Mouse (Mus musculus): ENCODE measurements around the gene Myocd. TPM values are rescaled to one million over a fixed set of nuclear protein-coding genes. Genes with fewer than 3 reads are reported as not detected.

The Myocd gene
- polyA plus RNA-seq, 1 experiment from 2014 or later: not detected

DNA sequence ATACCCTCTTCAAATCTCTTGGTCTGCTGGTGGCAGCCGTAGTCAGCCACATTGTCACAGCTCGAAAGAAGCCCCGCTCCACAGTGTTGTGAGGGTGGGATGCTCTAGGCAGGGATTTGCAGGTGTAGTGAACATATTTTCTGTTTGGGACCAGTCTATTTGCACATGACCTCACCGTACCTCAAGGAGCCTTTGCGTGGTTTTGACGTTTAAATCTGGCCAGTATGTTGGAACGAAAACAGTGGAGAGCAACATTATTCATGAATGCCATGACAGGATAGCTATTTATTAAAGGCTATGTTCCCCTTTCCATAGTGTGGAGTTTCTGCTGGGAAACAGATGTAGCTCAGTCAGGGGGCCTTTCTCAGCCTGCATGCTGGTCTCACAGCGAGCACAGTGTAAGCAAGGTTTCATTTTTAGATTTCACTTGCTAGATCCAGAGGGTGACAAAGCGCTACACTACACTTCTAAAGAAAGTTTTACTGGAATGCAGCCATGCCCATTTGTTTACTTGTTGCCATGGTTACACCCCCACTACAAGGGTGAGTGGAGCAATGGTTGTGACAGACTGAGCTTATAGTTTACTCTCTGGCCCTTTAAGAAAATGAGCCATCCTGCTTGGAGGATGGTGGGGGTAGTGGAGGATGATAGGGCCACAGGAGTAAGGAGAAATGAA is 54.7 kb downstream of the Myocd start:
- POLR2A ChIA-PET: no interaction called here

DNA sequence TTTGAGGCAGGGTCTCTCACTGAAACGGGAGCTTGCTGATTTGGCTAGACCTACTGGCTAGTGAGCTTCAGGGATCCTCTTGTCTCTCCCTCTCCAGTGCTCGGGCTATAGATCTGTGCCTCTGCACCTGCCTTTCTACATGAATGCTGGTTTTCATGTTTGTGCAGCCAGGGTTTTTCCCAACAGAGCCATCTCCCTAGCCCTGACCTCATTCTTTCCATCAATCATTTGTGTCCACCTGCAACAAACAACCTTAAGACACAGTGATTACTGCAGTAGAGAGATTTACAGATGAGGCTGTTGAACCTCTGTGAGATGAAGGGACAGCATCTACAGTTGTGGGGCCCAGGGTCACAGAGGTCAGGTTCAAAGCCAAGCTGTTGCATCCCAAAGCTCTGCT is 56.0 kb downstream of the Myocd start:
- ATAC-seq (no peak), DNase-seq (ENCODE audit: low read depth, low spot score) (no peak)
- TF ChIP-seq CTCF (IDR thresholded peaks at IDR 0.05): no peak
- H3K27me3 ChIP-seq: peaks cover 4% of the 10 kb centered on the region
- CTCF ChIA-PET: interaction anchor here (1.0 kb wide), 1 partner anchor 17 kb away, joined by 3 read pairs; no protein-coding TSS in a partner anchor
- in situ Hi-C loops (cut with MboI; ENCODE audit: low pct_unique_long_range_greater_than_20kb): no loop called here
- POLR2A ChIA-PET: no interaction called here

More for the DNA sequence above, 54.7 kb downstream of the Myocd start:
- in situ Hi-C loops (cut with MboI; ENCODE audit: low pct_unique_long_range_greater_than_20kb): no loop called here
- DNase-seq (ENCODE audit: low read depth, low spot score) (peak; percentile 28), ATAC-seq (peak; percentile 72)
- peaks cover 4% of the 10 kb centered on the region for H3K27me3 ChIP-seq
- TF ChIP-seq CTCF (IDR thresholded peaks at IDR 0.05): no peak
- CTCF ChIA-PET: no interaction called here

DNA sequence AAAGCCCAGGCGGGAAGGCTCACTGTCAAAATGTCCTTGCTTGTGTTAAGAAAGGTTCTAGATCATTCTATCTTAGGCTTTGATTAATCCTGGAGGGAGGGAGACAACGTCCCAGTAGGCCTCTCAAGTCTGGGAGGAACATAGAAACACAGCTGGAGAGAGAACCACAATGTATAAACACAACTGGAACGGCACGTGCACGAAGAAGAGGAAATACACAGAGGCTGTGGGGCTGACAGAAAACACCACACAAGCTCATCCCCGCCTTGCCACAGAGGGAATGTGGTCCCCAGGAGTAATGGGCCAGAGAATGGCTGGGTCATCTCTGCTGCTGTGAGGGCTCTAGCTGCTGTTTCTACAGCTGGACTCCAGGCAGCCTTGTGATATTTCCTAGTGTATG is 58.1 kb downstream of the Myocd start:
- in situ Hi-C loops (cut with MboI; ENCODE audit: low pct_unique_long_range_greater_than_20kb): no loop called here
- CTCF ChIA-PET: interaction anchor here (0.5 to 1.4 kb wide), 3 partner anchors 14 to 1754 kb away, joined by 3 to 5 read pairs (median 3); no protein-coding TSS in a partner anchor
- no peak for DNase-seq (ENCODE audit: low read depth, low spot score)

DNA sequence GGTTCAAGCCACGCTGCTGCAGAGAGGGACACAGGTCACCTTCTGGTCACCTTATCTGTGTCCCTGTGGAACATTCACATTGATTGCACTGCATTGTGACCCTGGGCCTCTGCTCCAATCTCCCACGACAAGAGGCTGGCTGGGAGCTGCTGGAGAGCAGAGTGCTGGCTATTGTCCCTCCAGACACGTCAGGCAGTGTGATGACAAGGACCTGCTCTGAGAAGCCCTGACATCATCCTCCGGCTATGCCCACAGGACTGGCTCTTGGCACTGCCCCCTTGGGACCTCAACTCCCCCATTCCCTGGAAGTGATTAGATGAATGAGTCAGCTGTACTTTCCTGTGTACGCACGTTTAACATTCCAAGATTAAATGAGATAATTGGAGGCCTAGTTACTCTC is 60.3 kb downstream of the Myocd start:
- ATAC-seq (peak; percentile 65), DNase-seq (ENCODE audit: low read depth, low spot score) (no peak)
- H3K27me3 ChIP-seq: peaks cover 9% of the 10 kb centered on the region
- CTCF ChIA-PET: no interaction called here
- no peak for TF ChIP-seq CTCF (IDR thresholded peaks at IDR 0.05)
- POLR2A ChIA-PET: no interaction called here
- in situ Hi-C loops (cut with MboI; ENCODE audit: low pct_unique_long_range_greater_than_20kb): no loop called here

More for the DNA sequence above, 58.1 kb downstream of the Myocd start:
- POLR2A ChIA-PET: no interaction called here
- no peak for ATAC-seq
- peaks cover 4% of the 10 kb centered on the region for H3K27me3 ChIP-seq
- no peak for TF ChIP-seq CTCF (IDR thresholded peaks at IDR 0.05)

DNA sequence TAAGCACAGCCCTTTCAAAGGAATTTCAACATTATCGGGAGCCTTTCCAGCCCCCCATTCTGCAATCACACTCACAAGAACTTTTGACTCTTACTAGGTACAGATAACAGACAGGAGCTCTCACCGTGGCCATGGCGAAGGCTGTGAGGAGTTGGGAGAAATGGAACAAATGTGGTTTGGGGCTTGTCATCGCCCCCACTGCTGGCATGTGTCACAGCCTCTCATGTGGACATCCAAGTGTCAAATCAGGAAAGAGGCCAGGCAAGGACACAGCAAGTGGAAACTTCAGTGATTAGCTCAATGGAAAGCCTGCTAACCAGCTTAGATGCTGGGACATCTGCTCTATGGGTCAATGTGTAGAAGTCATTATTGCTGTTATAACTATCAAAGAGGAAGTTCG is 64.5 kb downstream of the Myocd start:
- no peak for TF ChIP-seq CTCF (IDR thresholded peaks at IDR 0.05)
- POLR2A ChIA-PET: no interaction called here
- in situ Hi-C loops (cut with MboI; ENCODE audit: low pct_unique_long_range_greater_than_20kb): no loop called here
- peaks cover 12% of the 10 kb centered on the region for H3K27me3 ChIP-seq
- ATAC-seq: no peak
- CTCF ChIA-PET: no interaction called here
- DNase-seq (ENCODE audit: low read depth, low spot score): no peak

DNA sequence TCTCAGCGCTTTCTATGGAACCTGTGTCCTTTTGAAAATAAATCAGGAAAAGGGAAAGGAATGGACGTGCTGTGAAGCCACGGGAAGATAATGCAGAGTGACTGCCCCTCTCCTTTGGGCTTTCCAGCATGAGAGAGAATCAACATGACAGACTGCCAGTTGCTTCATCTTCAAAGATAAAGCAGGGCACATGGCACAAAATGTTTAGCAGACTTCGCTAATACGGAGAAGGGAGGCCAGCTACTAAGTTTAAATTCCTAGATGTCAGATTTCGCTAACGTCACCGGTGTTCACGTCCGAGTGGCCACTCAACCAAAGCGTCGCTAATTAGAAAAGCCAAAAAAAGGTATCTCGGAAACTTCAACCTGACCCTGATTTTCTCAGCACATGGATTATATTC is 65.1 kb downstream of the Myocd start:
- DNase-seq (ENCODE audit: low read depth, low spot score) (no peak), ATAC-seq (no peak)
- ChIA-PET POLR2A (no interaction called here), CTCF (no interaction called here)
- TF ChIP-seq CTCF (IDR thresholded peaks at IDR 0.05): no peak
- in situ Hi-C loops (cut with MboI; ENCODE audit: low pct_unique_long_range_greater_than_20kb): loop anchor here (5.0 kb wide), 1 partner anchor 53 kb away; no protein-coding TSS in a partner anchor
- H3K27me3 ChIP-seq: peaks cover 13% of the 10 kb centered on the region

DNA sequence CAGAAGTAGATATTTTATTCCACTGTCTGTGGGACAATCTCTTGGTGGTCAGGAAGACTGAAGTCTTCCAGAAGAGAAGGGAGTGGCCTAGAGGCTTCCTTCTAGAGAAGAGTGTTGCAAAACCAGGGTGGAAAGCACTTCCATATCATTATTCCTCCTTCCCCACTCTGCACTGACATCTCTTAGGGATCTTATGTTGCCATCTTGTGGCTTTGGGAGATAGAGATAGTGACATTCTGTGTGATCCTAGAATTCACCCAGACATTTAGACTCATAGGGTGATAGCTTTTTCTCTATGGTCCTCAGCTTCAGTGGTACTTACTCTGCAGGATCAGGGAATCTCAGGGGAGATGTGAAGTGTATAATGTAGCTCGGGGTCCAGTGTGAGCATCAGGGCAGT is 66.8 kb downstream of the Myocd start:
- in situ Hi-C loops (cut with MboI; ENCODE audit: low pct_unique_long_range_greater_than_20kb): loop anchor here (5.0 kb wide), 1 partner anchor 54 kb away; no protein-coding TSS in a partner anchor
- ATAC-seq: no peak
- H3K27me3 ChIP-seq: peaks cover 24% of the 10 kb centered on the region
- TF ChIP-seq CTCF (IDR thresholded peaks at IDR 0.05): no peak
- POLR2A ChIA-PET: no interaction called here
- DNase-seq (ENCODE audit: low read depth, low spot score): no peak
- CTCF ChIA-PET: no interaction called here

DNA sequence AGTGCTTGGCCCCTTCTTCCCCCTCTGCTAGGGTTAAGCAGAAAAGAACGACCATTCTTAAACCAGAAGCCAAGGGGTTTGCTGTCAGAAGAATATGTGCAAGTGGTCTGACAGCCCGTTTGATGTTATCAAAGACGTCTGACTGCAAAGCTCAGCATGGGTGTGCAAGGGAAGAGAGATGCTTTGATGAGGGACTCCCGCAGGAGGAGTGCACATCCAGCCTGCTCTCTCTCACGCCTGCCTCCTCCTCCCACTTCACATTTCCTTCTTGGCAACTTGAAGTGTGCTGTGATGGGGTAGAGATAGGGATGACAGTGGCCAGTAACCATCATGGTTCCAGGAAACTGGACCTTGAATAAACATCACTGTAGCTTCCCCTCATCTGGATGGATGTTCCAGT is 67.6 kb downstream of the Myocd start:
- ATAC-seq: no peak
- no peak for TF ChIP-seq CTCF (IDR thresholded peaks at IDR 0.05)

DNA sequence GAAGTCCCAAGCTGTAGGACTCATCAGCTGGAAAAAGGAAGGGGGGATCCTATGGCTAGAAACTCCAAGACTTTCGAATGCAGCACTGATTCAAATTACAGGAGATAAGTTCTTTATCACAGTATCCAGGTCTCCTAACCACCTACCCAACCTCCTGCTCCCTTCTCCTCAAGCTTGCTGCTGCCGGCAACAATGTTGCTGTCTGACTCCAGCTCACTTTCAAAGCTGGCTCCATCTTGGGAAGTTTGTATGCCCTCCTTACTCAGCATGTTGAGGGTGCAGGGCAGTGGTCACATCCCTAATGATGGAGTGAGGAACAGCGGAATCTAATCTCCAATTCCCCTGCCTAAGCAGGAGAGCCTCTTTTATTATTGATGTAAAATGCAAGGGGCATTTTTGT is 71.8 kb downstream of the Myocd start:
- ChIA-PET POLR2A (interaction anchor here (1.2 kb wide), 1 partner anchor 10 kb away, joined by 3 read pairs; no protein-coding TSS in a partner anchor), CTCF (interaction anchor here (1.1 to 1.8 kb wide), 6 partner anchors 11 to 483 kb away, joined by 3 to 7 read pairs (median 4); no protein-coding TSS in a partner anchor)
- H3K27me3 ChIP-seq: peaks cover 42% of the 10 kb centered on the region
- in situ Hi-C loops (cut with MboI; ENCODE audit: low pct_unique_long_range_greater_than_20kb): loop anchor here (5.0 kb wide), 1 partner anchor 484 kb away; no protein-coding TSS in a partner anchor
- ATAC-seq: no peak
- DNase-seq (ENCODE audit: low read depth, low spot score): no peak
- TF ChIP-seq CTCF (IDR thresholded peaks at IDR 0.05): no peak

More for the DNA sequence above, 67.6 kb downstream of the Myocd start:
- DNase-seq (ENCODE audit: low read depth, low spot score): no peak
- in situ Hi-C loops (cut with MboI; ENCODE audit: low pct_unique_long_range_greater_than_20kb): loop anchor here (5.0 kb wide), 1 partner anchor 55 kb away; no protein-coding TSS in a partner anchor
- CTCF ChIA-PET: no interaction called here
- POLR2A ChIA-PET: no interaction called here
- peaks cover 24% of the 10 kb centered on the region for H3K27me3 ChIP-seq

DNA sequence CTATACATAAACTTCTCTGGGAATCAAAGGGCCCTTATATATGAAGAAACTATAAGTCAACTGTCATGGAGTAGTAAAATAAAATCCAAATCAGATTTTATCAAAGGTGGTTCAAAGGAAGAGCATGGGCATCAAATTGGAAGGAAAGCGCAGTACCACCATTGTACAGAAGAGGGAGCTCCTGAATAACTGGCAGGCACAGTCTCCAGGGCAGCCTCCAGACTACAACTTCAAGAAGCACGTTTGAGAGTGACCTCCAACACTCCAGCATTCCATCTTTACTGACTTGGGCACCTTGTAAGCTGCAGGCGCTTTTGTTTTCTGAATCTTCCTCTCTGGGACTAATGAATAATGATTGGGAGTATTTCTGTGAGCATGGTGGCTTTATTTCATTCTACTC is 72.5 kb downstream of the Myocd start:
- peak; percentile 96 for TF ChIP-seq CTCF (IDR thresholded peaks at IDR 0.05)

DNA sequence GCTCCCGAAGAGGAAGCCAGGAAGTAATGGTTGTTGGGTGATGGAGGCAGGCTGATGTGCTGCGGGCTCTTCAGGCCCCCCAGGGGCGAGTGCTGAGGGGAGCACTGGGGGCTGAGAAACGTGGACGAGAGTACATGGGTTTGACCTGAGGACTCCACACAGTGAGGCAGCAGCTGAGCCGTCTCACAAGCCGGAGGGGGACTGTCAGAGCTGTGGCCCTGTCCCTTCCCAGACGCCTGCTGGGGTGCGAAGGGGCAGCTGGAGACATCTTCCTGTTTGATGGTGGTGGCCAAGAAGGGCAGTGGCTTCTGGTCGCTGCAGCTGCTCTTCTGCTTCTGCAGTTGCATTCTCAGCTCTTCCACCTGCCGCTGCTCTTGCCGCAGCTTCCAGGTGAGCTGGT is 82.8 kb downstream of the Myocd start:
- H3K27me3 ChIP-seq: peaks cover 45% of the 10 kb centered on the region
- CTCF ChIA-PET: interaction anchor here (1.3 kb wide), 1 partner anchor 76 kb away, joined by 3 read pairs; no protein-coding TSS in a partner anchor
- in situ Hi-C loops (cut with MboI; ENCODE audit: low pct_unique_long_range_greater_than_20kb): no loop called here
- POLR2A ChIA-PET: no interaction called here
- ATAC-seq (no peak), DNase-seq (ENCODE audit: low read depth, low spot score) (no peak)
- no peak for TF ChIP-seq CTCF (IDR thresholded peaks at IDR 0.05)

More for the DNA sequence above, 72.5 kb downstream of the Myocd start:
- ChIA-PET POLR2A (interaction anchor here (1.2 kb wide), 1 partner anchor 10 kb away, joined by 3 read pairs; no protein-coding TSS in a partner anchor), CTCF (interaction anchor here (0.7 to 1.8 kb wide), 9 partner anchors 11 to 484 kb away, joined by 3 to 7 read pairs (median 3); no protein-coding TSS in a partner anchor)
- DNase-seq (ENCODE audit: low read depth, low spot score) (peak; percentile 39), ATAC-seq (peak; percentile 58)
- H3K27me3 ChIP-seq: peaks cover 43% of the 10 kb centered on the region
- in situ Hi-C loops (cut with MboI; ENCODE audit: low pct_unique_long_range_greater_than_20kb): loop anchor here (5.0 kb wide), 1 partner anchor 485 kb away; no protein-coding TSS in a partner anchor

Measured in Patski (cell line).